Mouse (Mus musculus) 3134 (cell line): ENCODE data around the gene Clrn2.
"Not testable (repeated sequence)": the region's sequence is repeated elsewhere in the genome, so short reads cannot be mapped to it uniquely, and the experiment has no call there.

Experiments
- DNase-seq: peaks from one replicate; pipeline ENCODE4 v3.0.0-alpha.2; 2011; ENCODE audit warnings: low spot score; ENCODE audit not compliant: insufficient read length; ENCODE audit errors: extremely low read depth

The Clrn2 gene

GRCm38 (mm10) chr5:45453451-45453850 lies at the start of gene Clrn2:
Gene Clrn2, plus strand, starts transcription at chr5:45453751.
- no peak for DNase-seq

- DNase-seq, result no peak
Measured at GRCm38 (mm10) chr5:45406129-45406528, 47.4 kb upstream of the Clrn2 start.

- no peak for DNase-seq
Measured at GRCm38 (mm10) chr5:45416478-45416877, 37.1 kb upstream of the Clrn2 start.

DNA sequence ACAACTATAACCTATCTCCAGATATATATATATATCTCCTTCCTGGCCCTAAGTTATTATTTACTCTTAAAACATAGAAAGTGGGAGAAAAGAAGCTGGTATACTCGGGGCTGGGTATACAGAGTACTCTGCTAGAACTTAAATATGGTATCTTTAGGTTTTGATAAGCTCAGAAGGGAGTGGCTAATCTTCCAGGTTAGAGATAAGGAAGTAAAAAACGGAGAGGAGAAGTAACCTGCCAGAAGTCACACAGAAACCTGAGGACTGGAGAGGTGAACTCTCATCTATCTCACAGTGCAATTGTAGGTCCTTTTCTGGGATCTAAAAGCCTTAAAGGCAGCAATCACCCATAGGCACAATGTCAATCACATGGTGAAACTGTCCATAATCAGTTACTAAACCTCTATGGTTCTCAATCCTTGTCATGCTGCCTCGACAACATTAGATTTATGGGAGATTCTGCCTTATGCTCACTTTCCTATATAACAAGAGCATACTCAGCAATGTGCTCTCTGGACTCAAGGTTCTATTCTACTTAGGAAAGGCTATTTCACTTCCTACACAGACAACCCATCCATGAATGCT lies 35.6 kb upstream of the Clrn2 start:
- no peak for DNase-seq

GRCm38 (mm10) chr5:45419841-45420638 lies 33.5 kb upstream of the Clrn2 start:
- DNase-seq, result no peak

DNA sequence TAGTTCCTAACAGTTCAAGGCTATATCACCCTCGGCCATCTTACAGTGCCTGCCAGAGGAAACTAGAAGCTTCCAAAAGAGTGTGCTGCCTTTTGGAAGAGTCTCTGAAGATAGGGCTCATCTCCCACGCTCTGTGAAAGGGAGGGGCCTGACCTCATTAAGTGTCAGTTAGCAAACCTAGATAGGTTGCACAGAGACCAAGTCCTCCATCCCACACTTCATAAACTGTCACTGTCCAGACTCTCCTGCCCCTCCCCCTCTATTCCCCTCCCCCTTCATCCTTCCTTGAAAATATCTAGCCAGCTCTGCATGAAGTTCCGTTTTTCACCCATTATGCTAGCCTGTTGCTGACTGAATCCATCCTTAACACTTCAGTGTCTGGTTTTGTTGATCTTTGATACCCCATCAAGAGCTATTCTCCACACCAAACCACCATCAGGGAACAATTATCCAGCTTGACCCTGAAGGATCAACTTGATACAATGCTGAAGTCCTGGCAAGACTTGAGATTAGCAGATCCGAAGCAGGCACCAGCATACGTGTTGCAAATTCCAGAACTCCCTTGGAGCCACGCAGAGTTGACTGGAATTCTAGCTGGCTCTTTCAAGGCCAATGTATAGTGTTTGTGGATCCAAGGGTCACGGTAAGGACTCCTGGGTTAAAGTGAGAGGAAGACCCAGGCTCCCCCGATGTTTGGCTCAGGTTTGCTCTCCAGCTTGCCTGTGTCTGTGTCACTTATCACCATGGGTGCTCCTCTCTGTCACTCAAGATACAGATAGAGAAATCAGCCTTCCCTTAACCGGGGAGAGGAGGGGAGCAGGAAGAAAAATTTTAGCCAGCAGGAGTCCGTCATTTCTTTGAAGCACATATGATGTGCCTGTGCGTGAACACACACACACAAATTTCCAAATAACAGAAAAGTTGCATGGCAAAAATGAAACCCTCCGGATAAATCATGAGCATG lies 31.4 kb upstream of the Clrn2 start:
- DNase-seq, result no peak

DNA sequence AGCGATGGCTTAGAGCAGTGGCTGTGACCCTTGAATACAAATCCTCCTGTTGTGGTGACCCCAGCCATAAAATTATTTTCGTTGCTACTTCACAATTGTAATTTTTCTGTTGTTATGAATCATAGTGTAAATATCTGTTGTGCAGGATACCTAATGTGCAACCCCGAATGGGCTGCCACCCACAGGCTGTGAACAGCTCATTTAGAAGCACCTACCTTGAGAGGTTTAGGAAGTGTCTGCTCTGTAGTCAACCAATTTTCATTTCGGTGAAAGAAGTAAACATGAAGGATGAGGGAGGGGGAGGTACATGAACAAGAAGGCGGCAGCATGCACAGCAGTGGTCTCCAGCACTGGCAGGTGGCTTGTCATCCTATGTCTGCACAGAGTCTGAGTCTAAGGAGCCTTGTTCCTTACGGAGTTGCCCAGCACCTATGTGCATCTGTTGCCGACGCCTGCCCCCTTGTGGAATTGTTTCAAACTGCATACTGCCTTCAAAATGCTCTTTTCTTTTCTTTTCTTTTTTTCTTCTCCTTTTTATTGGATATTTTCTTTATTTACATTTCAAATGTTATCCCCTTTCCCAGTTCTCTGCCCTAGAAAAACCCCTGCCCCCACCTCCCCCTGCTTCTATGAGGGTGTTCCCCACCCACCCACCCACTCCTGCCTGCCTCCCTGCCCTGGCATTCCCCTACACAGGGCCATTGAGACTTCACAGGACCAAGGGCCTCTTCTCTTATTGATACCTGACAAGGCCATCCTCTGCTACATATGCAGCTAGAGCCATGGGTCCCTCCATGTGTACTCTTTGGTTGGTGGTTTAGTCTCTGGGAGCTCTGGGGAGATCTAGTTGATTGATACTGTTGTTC lies 29.3 kb upstream of the Clrn2 start:
- DNase-seq, result no peak

GRCm38 (mm10) chr5:45425771-45426170 lies 27.8 kb upstream of the Clrn2 start:
- not testable (repeated sequence) for DNase-seq

- no peak for DNase-seq
Measured at GRCm38 (mm10) chr5:45426416-45427034, 27.0 kb upstream of the Clrn2 start.

DNA sequence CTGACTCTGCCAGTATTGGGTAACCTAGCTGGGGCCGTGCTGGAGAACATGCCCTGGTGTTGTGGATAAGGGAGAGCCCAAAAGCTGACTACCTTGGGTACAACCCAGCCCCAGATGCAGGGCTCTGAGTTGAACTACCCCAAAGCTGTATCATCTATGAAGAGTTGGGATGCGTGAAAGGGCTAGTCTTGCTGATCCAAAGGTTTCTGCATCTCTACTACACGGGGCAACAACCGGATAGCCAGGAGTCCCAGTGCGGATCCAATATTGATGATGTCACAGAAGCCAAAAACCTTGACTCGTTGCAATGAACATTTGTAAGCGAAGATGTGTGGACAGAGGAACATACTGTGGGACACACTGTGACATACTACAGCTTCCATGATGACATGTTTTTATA lies 25.7 kb upstream of the Clrn2 start:
- DNase-seq, result no peak

- DNase-seq, result no peak
Measured at GRCm38 (mm10) chr5:45435967-45436950, 17.3 kb upstream of the Clrn2 start.

DNA sequence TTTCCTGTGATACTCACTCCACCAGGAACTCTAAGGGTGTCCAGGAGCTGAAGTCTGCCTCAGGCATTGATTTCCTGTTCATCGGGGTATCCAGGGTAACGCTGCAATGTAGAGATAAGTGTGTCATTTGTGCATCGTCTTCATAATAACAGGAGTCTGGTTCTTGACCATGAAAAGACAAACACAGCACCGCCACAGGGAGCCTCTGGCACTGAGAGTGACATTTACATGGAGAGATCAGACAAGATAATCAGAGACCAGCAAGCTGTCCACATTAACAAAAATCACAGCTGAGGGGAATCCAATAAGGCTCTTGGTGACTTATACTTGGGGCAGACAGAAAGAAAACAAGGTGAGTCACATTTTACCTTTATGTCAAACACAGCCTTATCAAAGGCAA lies 15.7 kb upstream of the Clrn2 start:
- DNase-seq, result no peak

DNA sequence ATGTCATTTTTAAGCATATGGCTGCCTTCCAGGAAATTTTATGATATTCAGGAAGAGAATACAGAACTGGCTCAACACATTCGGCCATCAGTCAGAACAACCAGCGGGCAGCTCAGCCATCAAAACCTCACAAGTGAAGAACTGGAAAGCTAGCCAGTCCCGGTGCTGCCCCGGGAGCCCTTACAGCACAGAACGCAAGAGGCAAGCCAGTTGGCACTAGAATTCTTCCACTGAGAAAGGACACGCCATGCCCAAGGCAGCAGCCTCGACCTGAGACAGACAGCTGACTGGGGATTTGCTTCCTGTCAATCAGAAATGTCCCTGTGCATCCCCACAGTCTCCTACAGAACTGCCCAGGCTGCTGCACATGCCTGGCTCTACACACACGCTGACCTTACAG lies 15.2 kb upstream of the Clrn2 start:
- no peak for DNase-seq

GRCm38 (mm10) chr5:45441124-45441523 lies 12.4 kb upstream of the Clrn2 start:
- no peak for DNase-seq

DNA sequence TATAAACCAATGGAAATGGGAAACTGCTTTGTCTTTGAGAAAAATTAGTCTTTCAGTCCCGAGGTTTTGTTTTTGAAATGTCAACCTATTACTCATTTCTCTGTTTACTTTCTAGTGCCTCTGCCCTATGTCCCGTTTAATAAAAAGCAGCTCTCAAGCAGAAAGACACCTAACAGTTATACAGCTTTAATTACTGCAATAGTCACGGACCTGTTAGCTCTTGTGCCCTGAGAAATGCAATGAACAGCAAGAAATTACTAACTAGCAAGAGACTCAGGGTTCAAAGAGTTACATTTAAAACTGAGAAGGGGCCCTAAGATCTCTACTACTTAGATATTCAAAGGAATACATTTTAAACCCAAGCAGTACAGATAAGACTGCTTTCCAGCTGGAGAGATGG lies 11.8 kb upstream of the Clrn2 start:
- no peak for DNase-seq

DNA sequence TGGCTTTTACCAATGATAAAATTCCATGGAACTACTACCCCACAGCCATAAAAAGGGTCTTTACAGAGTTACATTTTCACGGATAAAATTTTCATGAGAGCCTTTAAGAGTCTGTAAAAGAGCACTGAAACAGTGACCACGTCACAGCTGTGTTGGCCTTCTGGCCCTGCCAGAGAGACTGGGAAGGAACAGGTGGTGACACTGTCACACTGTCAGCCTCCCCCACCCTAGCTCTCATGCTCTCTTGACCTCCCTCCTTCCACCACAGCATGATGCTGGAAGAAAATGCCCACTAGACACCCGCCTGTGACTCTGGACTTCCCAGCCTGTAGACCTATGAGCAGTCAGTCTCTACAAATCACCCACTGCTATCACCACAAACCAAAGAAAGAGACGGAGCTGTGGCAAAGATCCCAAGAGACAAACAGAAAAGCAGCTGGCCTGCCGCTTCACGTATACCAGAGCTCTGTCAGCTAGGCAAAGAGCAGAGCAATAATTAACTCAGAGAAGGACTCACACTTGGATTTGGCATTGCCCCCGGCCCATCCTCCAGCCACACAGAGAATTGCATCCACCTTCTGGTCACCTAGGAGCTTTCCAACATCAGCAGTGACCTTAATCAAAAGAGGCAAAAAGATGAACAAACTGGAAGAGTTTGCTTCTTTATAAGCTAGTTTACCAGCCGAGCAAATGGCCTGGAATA lies 9.3 kb upstream of the Clrn2 start:
- DNase-seq, result no peak

GRCm38 (mm10) chr5:45448676-45449075 lies 4.9 kb upstream of the Clrn2 start:
- no peak for DNase-seq

DNA sequence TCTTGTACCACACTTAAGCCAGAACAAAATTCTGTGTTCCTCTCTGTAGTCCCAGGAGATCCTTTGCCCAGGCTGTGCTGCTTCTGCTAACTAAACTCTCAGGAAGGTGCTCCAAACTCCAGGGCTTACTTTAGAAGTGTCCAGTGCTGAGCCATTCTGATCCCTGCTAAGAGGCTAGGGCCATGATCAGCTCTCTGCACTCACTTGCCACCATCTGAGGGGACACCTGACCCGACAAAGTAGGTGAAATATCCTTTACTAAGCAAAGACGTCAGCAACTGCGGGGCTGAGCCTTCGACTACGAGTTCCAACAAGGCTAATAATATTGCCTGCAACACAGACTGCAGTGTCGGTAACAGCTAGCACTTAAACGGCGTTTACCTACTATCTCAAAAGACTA lies 4.3 kb upstream of the Clrn2 start:
- DNase-seq, result no peak
